Mouse (Mus musculus): Measurements from ENCODE around the gene Stim2.
A peak's percentile ranks its signal among the peaks of the same experiment; 100 is the strongest.

Gene Stim2

DNA sequence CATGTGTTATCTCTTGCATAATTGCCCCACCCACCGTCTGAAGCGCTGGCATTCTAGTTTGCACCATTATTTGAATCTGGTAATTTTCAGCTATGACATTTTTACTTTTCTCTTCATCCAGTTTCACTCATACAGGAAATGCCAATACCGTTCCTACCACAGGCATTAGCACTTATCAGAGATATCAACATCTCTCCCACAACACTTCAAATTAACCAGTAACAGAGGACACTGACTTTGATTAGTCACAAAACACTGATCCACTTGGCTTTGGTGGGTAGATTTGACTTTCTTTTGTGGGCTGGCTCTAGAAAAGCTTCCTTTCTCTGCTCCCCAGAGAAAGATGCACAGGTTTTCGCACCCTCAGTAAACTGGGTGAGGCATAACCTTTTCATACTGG lies 3.7 kb upstream of the Stim2 start:
- no peak for DNase-seq (ENCODE audit: low read depth, low spot score)

DNA sequence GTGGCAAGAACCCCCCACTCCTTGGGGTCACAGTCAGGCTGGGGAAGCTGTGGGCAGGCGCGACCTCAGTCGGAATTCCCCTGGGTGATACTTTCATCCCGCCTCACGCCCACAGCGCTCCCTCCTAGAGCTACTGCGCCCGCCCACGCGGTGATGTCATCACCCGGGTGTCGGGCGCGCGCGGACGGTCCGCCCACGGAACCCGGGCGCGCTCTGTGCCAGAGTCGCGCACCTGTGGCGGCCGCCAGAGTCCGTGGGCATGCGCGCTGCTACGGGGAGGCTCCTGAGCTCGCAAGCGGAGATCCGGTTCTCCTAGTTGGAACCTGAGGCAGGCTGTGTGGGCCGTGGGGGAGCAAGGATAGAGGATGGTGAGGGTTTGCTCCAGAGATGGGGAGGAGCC lies 3.0 kb upstream of the Stim2 start:
- DNase-seq (ENCODE audit: low read depth, low spot score): peak; percentile 68

DNA sequence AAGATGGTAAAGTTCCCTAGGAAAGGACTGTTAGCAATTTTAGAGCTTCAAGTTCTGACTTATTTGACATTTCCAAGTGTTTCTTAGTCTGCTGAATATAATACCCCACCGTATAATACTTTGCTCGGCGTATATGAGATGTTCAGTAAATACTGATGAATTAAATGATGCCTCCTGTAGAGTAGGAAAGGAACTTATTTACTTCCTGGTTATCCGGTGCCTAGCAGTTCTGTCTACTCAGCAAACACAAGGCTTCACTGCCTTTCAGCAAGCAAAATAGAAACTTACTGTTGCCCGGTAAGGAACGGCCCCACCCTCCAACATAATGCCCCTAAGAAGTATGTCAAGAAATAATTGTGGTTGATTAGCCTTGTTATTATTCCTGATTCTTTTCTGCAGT lies 1.5 kb upstream of the Stim2 start:
- no peak for DNase-seq (ENCODE audit: low read depth, low spot score)

DNA sequence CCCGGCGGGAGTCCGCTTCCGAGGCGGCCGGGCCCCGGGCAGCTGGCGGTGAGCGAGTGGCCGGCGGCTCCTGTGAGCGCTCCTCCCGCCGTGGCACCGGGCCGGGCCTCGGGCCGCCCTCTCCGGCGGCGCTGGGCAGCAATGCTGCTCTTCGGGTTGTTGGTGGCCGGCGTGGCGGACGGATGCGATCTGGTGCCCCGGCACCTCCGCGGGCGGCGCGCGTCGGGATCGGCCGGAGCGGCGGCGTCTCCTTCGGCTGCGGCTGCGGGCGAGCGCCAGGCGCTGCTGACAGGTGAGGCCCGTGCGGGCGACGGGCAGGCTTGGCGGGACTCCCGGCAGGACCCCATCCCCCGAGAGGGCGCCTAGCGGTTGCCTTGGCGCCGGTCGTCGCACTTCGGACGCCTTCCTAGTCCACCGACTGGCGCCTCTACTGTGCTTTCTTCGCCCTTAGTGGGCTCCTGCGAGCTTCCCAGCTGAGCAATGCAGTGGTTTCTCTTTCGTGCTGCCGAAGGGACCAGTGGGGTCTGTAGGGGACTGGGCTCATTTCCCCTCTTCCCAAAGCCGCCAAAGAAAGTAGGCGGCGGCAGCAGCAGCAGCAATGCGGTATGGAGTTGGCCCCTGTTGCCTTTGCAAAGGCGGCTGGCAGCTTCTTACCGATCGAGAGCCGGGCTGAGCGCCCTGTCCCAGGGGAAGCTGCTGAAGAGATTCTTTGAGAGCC lies 603 bp downstream of the Stim2 start:
- DNase-seq (ENCODE audit: low read depth, low spot score): no peak

DNA sequence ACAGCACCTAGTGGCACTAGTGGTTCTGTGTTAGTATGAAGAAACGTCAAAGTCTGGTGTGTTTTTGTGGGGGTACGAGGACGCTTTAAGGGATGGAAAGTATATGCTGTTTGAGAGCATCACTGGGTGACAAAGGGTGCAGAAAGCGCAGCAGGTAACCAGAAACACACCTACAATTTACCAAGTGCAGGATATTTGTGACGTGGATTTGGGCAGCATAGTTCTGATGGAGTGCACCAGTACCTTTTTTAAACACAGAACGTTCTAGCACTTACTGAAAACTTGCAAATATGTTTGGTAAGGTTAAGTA lies 1.1 kb downstream of the Stim2 start:
- DNase-seq (ENCODE audit: low read depth, low spot score): no peak

DNA sequence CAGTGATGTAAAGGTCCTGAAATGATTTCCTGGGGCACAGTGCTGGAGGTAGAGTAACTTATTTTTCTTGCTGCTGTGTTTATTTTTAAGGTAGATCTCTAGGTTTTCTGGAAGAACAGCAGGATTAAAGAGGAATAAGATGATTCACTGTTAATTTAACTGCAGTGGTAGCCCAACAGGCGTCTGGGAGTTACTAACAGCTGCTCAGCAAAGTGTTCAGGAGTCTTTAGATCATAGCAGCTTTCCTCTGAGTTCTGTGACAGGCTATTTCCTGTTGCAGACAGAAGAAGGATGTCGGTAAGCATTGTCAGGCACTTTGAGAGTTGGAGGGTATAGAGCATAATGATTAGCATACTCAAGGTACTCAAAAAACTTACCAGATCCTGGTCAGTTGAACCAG lies 1.5 kb downstream of the Stim2 start:
- no peak for DNase-seq (ENCODE audit: low read depth, low spot score)

DNA sequence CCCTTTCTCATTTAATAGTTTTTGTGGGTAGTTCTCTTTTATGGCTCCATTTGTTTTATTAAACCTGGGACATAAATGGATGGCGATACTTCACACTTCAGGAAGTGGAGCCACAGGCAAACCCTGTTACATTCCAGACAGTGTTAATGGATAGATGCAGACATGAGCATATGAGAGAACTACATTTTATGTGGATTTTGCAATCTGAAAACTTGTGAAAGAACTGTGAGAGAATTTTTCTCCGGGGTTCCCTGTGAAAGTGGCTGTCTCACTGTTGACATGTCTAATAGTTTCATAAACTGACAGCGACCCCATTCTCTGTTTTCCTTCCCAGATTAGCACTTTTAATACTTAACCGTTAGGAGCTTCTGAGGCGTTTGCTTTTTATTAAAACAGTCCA lies 2.7 kb downstream of the Stim2 start:
- DNase-seq (ENCODE audit: low read depth, low spot score): no peak

DNA sequence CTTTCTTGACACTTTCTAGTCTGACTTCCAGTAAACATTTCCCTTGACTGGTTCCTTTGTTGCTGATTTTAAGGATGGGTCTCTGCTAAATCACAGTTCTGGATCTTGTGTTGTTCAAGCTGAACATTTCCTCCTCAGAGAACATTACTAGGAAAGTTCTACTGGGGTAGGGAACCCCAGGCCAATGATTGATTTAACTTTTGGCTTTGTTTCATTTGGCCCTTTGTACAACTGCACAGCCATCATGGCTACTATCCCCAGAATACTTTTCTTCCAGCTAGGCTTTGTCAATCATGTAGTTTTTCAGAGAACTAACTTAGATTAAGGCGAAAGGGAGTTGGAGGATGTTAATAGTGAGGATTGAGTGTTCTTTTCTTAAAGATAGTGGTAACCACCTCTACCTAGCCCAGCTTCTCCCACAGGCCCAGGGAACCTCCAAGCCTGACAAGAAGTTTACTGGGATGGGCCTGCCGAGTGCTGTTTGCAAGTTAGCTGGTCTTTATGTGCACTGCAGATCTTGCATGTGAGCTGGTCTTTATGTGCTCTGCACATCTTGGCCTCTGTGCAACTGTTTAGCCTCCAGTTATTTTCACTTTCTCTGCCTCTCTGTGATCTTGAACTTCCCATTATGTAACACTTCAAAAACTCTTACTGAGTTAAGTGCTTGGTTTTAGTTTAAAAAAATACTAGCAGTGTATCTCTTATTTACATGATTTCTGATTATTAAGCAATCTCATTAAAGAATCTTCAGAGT lies 7.0 kb downstream of the Stim2 start:
- DNase-seq (ENCODE audit: low read depth, low spot score): no peak

DNA sequence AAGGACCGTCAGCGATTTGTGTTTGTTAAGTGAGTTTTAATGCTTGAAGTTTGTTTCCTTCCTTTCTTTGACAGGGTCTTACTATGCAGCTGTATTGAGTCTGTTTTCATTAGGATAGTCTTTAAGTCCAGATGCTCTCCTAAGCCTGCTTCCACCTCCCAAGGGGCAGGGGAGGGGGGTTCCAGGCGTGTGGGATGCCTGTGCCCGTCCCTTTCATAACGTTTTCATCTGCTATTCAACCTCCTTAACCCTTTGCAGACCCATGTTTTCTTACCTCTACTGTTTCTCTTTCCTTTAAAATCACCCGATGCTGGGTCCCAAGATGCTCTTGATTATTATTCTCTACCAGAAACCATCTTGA lies 7.5 kb downstream of the Stim2 start:
- no peak for DNase-seq (ENCODE audit: low read depth, low spot score)

DNA sequence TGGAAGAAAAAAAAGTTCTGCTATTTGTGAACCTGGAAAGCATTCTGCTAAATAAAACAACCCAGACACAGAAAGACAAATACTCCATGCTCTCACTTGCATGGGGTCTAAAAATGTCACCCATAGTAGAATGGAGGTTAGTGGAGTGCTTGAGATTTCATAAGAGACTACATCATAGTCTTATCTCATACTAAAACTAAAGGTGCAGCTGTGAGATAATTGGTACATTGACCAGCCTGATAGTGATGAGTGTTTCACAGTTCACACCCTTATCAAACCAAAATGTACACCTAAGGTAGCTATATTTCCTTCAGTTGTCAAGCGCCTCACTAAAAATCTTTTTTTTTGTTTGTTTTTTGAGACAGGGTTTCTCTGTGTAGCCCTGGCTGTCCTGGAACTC lies 8.5 kb downstream of the Stim2 start:
- DNase-seq (ENCODE audit: low read depth, low spot score): no peak

DNA sequence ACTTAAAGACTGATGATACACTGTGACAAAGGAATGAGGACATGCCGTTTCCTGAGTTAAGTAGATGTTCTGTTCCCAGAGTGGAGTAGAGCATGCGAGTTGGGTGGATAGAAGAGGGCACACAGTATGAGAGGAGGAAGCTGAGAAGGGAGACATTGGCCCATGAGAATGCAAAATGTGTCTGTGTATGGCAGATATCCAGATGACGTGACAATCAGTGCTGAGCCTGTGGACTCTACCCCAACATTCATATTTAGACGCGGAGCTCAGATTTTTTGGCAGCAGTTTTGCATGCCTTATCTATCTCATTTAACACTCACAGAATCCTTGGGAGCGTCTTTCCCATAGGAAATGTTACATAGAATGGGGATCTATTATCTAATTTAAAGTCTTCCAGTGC lies 9.3 kb downstream of the Stim2 start:
- no peak for DNase-seq (ENCODE audit: low read depth, low spot score)

DNA sequence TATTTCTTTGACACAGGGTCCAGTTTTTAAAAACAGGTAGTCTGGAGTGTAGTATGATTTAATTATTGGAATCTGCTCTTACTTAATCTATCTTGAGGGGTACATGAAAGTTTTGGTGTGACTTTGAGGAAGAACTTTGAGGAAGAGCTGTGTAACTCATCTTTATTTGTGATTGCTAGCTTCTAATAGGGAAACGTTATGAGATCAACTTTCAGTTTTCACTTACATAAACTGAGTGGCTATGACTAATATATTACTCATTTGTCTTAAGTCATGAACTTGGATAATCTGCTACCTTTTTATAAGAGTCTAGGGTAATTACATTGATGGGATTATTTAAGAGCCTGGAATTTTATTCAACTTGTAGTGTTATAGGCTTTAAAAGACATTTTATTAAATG lies 15.0 kb downstream of the Stim2 start:
- no peak for DNase-seq (ENCODE audit: low read depth, low spot score)

DNA sequence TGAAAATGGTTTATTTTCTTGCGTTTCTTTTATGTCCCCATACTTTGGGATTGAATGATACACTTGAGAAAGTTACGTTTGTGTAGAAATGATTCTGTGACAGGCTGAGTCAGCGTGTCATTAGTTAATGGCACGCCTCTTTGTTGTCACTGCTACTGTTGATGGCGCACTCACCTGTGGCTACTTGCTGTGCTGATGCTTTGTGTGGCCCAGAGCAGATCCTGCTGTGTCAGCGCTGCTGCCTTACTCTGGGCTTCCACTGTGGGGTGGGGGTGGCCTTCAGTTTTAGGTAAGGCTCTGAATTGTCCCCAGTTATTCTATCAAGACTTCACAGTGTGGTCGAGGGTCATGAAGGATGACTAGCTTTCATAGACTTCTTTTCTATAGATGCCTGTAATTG lies 18.8 kb downstream of the Stim2 start:
- no peak for DNase-seq (ENCODE audit: low read depth, low spot score)

DNA sequence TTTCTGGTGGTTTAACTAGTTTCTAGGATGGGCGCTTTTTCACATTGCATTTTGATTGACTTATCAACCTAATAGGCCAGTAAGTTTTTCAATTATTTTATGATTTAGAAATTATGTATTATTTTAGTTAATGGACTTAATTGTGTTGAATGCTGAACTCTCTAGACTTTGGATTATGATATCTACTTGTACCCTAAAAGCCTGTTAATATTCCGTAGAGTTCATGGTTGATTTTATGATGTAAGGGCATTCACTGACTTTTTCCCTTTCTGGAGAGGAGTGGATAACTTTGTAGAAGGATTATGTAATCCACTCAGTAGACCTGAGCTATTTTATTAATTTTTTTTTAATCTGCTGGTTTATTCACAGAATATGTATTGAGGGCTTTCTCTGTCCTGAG lies 20.6 kb downstream of the Stim2 start:
- no peak for DNase-seq (ENCODE audit: low read depth, low spot score)

DNA sequence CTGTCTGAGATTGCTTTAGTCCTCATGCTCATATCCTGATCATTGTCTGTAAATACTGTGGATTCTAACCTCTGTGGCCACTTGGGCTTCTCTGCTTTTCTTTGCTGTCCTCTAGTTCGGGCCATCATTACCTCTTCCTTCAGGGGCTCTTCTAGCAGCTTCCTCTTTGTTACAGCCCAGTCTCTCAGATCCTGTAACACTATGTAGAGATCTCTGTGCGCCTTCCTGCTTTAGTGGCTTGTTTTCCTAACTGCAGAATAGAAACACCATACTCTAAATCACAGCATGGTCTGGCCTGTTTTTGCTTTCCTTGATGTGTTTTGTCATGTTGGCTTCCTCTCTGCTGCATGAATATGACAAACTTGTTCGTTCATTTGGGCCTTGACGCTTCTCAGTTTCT lies 21.2 kb downstream of the Stim2 start:
- DNase-seq (ENCODE audit: low read depth, low spot score): no peak

DNA sequence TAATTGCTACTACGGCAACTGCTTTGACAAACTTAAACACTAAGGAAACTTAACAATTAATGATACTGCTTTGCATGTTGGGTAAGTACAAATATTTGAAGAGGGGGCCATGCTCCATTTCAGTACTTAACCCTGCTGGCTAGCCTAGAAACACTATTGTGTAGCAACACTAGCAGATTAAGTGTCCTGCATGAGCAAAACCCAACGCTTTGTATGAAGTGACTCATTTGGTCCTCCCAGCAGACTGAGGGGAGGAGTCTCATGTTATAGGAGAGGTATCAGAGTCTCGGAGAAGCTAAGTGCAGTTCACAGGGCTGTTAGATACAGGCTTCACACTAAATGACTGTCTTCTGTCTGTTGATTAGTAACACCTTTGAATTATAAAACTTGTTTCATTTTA lies 26.3 kb downstream of the Stim2 start:
- no peak for DNase-seq (ENCODE audit: low read depth, low spot score)

DNA sequence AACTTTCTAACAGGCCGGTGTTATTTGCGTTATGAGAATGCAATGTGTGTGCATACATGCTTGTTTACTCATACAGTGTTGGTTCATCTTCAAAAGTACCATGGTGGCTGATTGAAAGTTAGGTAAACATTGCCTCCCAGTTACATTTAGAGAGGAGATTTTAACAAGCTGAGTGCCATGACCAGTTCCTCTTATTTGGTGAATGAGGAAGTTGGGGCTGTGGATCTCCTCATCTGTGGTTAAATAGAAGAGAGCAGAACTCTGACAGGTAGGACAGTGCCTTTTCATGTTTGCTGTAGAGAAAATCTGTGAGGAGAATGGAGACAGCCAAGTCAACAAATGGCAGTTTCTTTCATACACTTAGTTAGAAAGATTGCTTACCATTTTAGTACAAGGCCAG lies 27.3 kb downstream of the Stim2 start:
- DNase-seq (ENCODE audit: low read depth, low spot score): no peak

DNA sequence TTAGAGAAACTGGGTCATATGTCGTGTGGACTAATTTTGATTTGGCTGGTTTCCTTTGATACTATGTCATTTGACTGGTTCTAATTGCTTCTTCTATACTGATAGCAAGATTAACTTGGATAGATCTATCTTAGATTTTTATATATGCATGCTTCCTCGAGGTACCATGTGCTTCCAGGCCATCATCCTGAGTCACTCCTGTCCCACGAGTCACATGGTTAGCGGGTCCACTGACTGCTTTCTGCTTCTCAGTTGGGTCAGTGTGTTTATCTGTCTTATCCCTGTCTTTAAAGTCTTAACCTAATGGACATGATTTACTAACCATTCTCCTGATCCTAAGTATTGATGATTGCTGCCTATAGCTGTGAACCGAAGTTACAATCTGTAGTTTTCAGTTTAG lies 34.9 kb downstream of the Stim2 start:
- no peak for DNase-seq (ENCODE audit: low read depth, low spot score)

DNA sequence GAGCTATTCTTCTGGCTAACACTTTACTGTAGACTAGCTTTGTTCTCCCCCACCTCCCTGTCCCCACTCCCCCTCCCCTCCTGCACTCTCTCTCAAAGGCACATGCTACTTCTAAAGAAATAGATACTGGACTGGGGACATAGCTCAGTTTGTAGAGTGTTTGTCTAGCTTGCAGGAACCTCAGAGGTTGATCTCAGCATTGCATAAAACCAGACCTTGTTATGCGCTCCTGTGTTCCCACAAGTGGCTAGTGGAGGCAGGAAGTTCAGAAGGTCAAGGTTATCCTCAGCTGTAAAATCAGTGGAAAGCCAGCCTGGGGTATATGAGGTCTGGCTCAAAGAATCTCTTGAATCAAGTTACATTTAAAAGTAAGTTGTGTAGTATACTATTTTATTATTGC lies 36.4 kb downstream of the Stim2 start:
- DNase-seq (ENCODE audit: low read depth, low spot score): no peak

DNA sequence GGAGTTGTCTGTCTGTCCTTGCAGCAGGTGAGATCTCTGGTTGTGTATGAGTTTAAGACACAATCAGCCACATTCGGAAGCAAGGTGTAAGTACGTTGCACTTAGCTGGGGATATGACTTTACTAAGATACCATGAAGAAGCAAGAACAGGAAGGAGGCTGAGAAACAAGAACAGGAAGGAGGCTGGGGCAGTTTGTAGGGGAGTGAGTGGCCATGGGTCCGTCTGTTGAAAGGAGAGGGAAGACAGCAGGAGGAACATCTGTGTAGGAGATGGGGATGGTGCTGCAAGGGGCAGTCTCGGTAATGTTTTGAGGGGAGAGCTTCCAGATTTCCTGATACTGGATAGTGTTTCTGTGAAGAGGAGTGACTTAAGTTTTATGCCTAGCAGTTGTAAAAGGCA lies 40.3 kb downstream of the Stim2 start:
- no peak for DNase-seq (ENCODE audit: low read depth, low spot score)

DNA sequence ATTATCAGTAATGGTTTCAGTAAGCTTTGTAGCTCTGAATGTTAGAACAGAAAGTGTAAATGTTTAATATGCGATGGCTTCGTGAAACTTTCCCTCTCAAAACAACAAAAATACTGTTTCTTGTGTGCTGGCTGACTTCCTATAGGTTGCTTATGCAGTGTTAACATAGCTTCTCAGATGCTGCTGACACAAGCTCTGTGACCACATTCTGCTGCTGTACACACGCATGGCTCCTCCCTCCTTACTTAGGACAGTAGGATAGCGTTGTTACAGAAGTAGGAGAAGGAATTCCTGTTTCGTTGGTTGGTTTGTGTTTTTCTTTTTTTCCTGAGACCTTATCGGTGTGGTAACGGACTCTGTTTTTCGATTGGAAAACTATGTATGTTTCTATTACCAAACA lies 42.2 kb downstream of the Stim2 start:
- DNase-seq (ENCODE audit: low read depth, low spot score): no peak

DNA sequence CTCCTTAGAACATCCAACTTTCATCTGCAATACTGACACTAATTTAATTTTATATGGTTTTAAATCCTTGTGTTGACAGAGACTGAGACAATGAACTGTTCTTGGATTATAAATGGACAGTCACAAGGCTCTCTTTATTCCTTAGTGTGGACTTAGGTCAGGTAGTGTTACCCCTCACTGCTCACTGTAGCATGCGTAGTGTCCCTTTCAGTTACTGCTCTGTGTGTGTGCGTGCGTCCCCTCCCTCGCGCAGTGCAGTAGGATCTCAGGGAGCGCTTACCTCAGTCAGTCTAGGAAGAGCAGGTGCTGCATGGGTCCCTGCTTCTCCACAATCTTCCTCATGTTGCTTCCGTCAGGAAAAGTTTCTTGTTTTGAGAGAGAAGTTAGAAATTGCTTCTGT lies 43.7 kb downstream of the Stim2 start:
- no peak for DNase-seq (ENCODE audit: low read depth, low spot score)

DNA sequence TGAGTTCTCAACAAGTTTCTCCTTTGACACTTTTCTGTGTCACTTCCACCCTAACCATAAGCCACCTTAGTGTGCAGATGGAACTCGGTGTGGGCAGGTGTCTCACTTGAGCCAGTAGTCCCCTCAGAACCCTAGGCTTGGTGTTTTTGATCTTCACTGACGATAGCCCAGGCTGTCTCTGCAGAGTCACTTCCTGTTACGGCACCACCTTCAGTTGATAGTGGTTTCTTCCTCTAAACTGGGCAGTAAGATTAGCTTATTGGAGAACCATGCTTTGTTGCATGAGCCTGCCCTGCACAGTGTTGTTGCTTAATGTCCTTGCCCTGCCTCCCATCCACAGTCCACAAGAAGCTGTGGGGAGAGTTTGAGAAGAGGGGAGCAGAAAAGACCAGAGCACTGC lies 47.2 kb downstream of the Stim2 start:
- no peak for DNase-seq (ENCODE audit: low read depth, low spot score)

DNA sequence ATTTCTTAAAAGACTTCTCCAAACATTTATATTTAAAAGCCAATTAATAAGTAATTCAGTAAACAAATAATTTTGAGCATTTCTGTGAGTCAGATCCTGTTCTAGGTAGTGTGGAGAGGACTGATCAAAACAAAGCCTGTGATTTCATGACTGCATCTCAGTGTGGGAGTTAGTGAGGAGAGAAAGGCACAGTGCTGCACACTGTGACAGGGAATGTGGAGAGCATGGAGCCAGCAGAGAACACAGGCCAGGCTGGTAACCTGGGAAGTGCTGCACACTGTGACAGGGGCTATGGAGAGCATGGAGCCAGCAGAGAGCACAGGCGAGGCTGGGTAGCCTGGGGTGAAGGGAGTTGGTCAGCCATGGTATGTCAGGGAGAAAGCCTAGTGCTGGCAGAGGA lies 48.1 kb downstream of the Stim2 start:
- DNase-seq (ENCODE audit: low read depth, low spot score): peak; percentile 28
